Mouse (Mus musculus) fibroblast of lung, adult 2 months (primary cell): ENCODE data around the gene Nfya.
"Not testable (repeated sequence)": the region's sequence is repeated elsewhere in the genome, so short reads cannot be mapped to it uniquely, and the experiment has no call there.

Experiments used
- DNase-seq: peaks from one replicate; pipeline ENCODE4 v3.0.0-alpha.2; 2011; ENCODE audit warnings: low read depth

Nfya gene

GRCm38 (mm10) chr17:48391446-48391845 lies 18.3 kb downstream of the Nfya start:
- no peak for DNase-seq

- DNase-seq, result no peak
Observed at GRCm38 (mm10) chr17:48389442-48389841, 20.3 kb downstream of the Nfya start.

GRCm38 (mm10) chr17:48388666-48389065 lies 21.0 kb downstream of the Nfya start:
- no peak for DNase-seq

GRCm38 (mm10) chr17:48385786-48386461 lies 23.8 kb downstream of the Nfya start:
- no peak for DNase-seq

- DNase-seq, result no peak
Observed at GRCm38 (mm10) chr17:48379050-48379449, 30.7 kb downstream of the Nfya start.

- DNase-seq, result no peak
Observed at GRCm38 (mm10) chr17:48376102-48376501, 33.6 kb downstream of the Nfya start.

GRCm38 (mm10) chr17:48372987-48373386 lies 36.7 kb downstream of the Nfya start:
- no peak for DNase-seq

GRCm38 (mm10) chr17:48371621-48372020 lies 38.1 kb downstream of the Nfya start:
- DNase-seq, result no peak

- peak; percentile 8 for DNase-seq
Observed at GRCm38 (mm10) chr17:48366806-48367205, 42.9 kb downstream of the Nfya start.

- DNase-seq, result no peak
Observed at GRCm38 (mm10) chr17:48365511-48366155, 44.1 kb downstream of the Nfya start.

GRCm38 (mm10) chr17:48363421-48363965 lies 46.2 kb downstream of the Nfya start:
- DNase-seq, result no peak

GRCm38 (mm10) chr17:48362966-48363365 lies 46.7 kb downstream of the Nfya start:
- peak; percentile 5 for DNase-seq

GRCm38 (mm10) chr17:48362346-48362745 lies 47.4 kb downstream of the Nfya start:
- DNase-seq, result no peak

GRCm38 (mm10) chr17:48360462-48360861 lies 49.2 kb downstream of the Nfya start:
- DNase-seq, result no peak

- no peak for DNase-seq
Observed at GRCm38 (mm10) chr17:48359616-48360015, 50.1 kb downstream of the Nfya start, which contains the start of gene Treml1. Gene Treml1, plus strand, starts transcription at chr17:48359916.

- no peak for DNase-seq
Observed at GRCm38 (mm10) chr17:48357892-48358291, 51.8 kb downstream of the Nfya start.

GRCm38 (mm10) chr17:48355822-48356221 lies 53.9 kb downstream of the Nfya start:
- DNase-seq, result peak; percentile 28

- DNase-seq, result not testable (repeated sequence)
Observed at GRCm38 (mm10) chr17:48352976-48353375, 56.7 kb downstream of the Nfya start.

- DNase-seq, result no peak
Observed at GRCm38 (mm10) chr17:48350681-48351193, 59.0 kb downstream of the Nfya start.

- DNase-seq, result no peak
Observed at GRCm38 (mm10) chr17:48347287-48347686, 62.4 kb downstream of the Nfya start.

- DNase-seq, result no peak
Observed at GRCm38 (mm10) chr17:48346834-48347233, 62.9 kb downstream of the Nfya start.

- peak; percentile 18 for DNase-seq
Observed at GRCm38 (mm10) chr17:48346231-48346630, 63.5 kb downstream of the Nfya start, which contains the start of gene Trem2. Gene Trem2, plus strand, starts transcription at chr17:48346401.

GRCm38 (mm10) chr17:48345824-48346223 lies 63.9 kb downstream of the Nfya start:
- no peak for DNase-seq
